Mouse (Mus musculus): ENCODE measurements at regions not wholly inside any gene's neighbourhood (a gene's known extent, or its start where the extent isn't known, plus 50 kb on each side); places are given as distances from the start of the nearest gene placed in this dataset.

GRCm38 (mm10) chr1:185842481-185842880, 274.6 kb downstream of the Lyplal1 start:
- DNase-seq (ENCODE audit: low spot score) = no peak

- DNase-seq (ENCODE audit: low spot score) = no peak
Measured at GRCm38 (mm10) chr1:185847161-185847560, 269.9 kb downstream of the Lyplal1 start.

GRCm38 (mm10) chr1:185850590-185850989, 266.5 kb downstream of the Lyplal1 start:
- no peak for DNase-seq (ENCODE audit: low spot score)

- DNase-seq (ENCODE audit: low spot score) = no peak
Measured at GRCm38 (mm10) chr1:185851262-185851893, 265.7 kb downstream of the Lyplal1 start.

GRCm38 (mm10) chr1:185861692-185862091, 255.4 kb downstream of the Lyplal1 start:
- no peak for DNase-seq (ENCODE audit: low spot score)

GRCm38 (mm10) chr1:185865945-185866344, 251.2 kb downstream of the Lyplal1 start:
- no peak for DNase-seq (ENCODE audit: low spot score)

- no peak for DNase-seq (ENCODE audit: low spot score)
Measured at GRCm38 (mm10) chr1:185866612-185867011, 250.5 kb downstream of the Lyplal1 start.

GRCm38 (mm10) chr1:185867018-185867417, 250.1 kb downstream of the Lyplal1 start:
- no peak for DNase-seq (ENCODE audit: low spot score)

GRCm38 (mm10) chr1:185868721-185869120, 248.4 kb downstream of the Lyplal1 start:
- DNase-seq (ENCODE audit: low spot score) = no peak

GRCm38 (mm10) chr1:185887031-185887430, 230.1 kb downstream of the Lyplal1 start:
- no peak for DNase-seq (ENCODE audit: low spot score)

GRCm38 (mm10) chr1:185891814-185892213, 225.3 kb downstream of the Lyplal1 start:
- DNase-seq (ENCODE audit: low spot score) = no peak

GRCm38 (mm10) chr1:185893421-185893820, 223.7 kb downstream of the Lyplal1 start:
- no peak for DNase-seq (ENCODE audit: low spot score)

- DNase-seq (ENCODE audit: low spot score) = no peak
Measured at GRCm38 (mm10) chr1:185898475-185898874, 218.6 kb downstream of the Lyplal1 start.

- DNase-seq (ENCODE audit: low spot score) = no peak
Measured at GRCm38 (mm10) chr1:185900316-185900715, 216.8 kb downstream of the Lyplal1 start.

GRCm38 (mm10) chr1:185902395-185902794, 214.7 kb downstream of the Lyplal1 start:
- DNase-seq (ENCODE audit: low spot score) = no peak

GRCm38 (mm10) chr1:185905666-185906065, 211.4 kb downstream of the Lyplal1 start:
- no peak for DNase-seq (ENCODE audit: low spot score)

GRCm38 (mm10) chr1:185915579-185915978, 201.5 kb downstream of the Lyplal1 start:
- DNase-seq (ENCODE audit: low spot score) = no peak

GRCm38 (mm10) chr1:185918663-185919062, 198.4 kb downstream of the Lyplal1 start:
- DNase-seq (ENCODE audit: low spot score) = no peak

- DNase-seq (ENCODE audit: low spot score) = no peak
Measured at GRCm38 (mm10) chr1:185923723-185924122, 193.4 kb downstream of the Lyplal1 start.

GRCm38 (mm10) chr1:185929000-185929399, 188.1 kb downstream of the Lyplal1 start:
- no peak for DNase-seq (ENCODE audit: low spot score)

GRCm38 (mm10) chr1:185929761-185930160, 187.3 kb downstream of the Lyplal1 start:
- DNase-seq (ENCODE audit: low spot score) = no peak

- DNase-seq (ENCODE audit: low spot score) = no peak
Measured at GRCm38 (mm10) chr1:185933623-185934022, 183.5 kb downstream of the Lyplal1 start.

GRCm38 (mm10) chr1:185937026-185937425, 180.1 kb downstream of the Lyplal1 start:
- DNase-seq (ENCODE audit: low spot score) = no peak

GRCm38 (mm10) chr1:185939914-185940313, 177.2 kb downstream of the Lyplal1 start:
- DNase-seq (ENCODE audit: low spot score) = no peak
